Mouse (Mus musculus) adipocyte (in vitro differentiated cells): Measurements from ENCODE around the gene Baz1b.
"Not testable (repeated sequence)": the region's sequence is repeated elsewhere in the genome, so short reads cannot be mapped to it uniquely, and the experiment has no call there.

Experiments
- DNase-seq: peaks from one replicate; pipeline ENCODE4 v3.0.0-alpha.2; 2016; ENCODE audit warnings: low spot score

Gene Baz1b

GRCm38 (mm10) chr5:135179616-135180015 is 7.4 kb upstream of the Baz1b start:
- DNase-seq = no peak

- no peak for DNase-seq
Observed at GRCm38 (mm10) chr5:135180796-135181195, 6.3 kb upstream of the Baz1b start.

- DNase-seq = no peak
Observed at GRCm38 (mm10) chr5:135181776-135182175, 5.3 kb upstream of the Baz1b start.

- no peak for DNase-seq
Observed at GRCm38 (mm10) chr5:135183131-135183861, 3.8 kb upstream of the Baz1b start.

- no peak for DNase-seq
Observed at GRCm38 (mm10) chr5:135185016-135185415, 2.0 kb upstream of the Baz1b start.

GRCm38 (mm10) chr5:135185596-135185995 is 1.5 kb upstream of the Baz1b start:
- DNase-seq = peak; percentile 65

GRCm38 (mm10) chr5:135186231-135186620 is 838 bp upstream of the Baz1b start:
- DNase-seq = no peak

- no peak for DNase-seq
Observed at GRCm38 (mm10) chr5:135187349-135188213, 517 bp downstream of the Baz1b start.

- peak; percentile 54 for DNase-seq
Observed at GRCm38 (mm10) chr5:135188214-135188554, 1.1 kb downstream of the Baz1b start.

- DNase-seq = no peak
Observed at GRCm38 (mm10) chr5:135189281-135190022, 2.4 kb downstream of the Baz1b start.

GRCm38 (mm10) chr5:135191620-135192019 is 4.6 kb downstream of the Baz1b start:
- peak; percentile 78 for DNase-seq

GRCm38 (mm10) chr5:135192431-135192830 is 5.4 kb downstream of the Baz1b start:
- peak; percentile 58 for DNase-seq

- DNase-seq = no peak
Observed at GRCm38 (mm10) chr5:135196367-135196766, 9.3 kb downstream of the Baz1b start.

- no peak for DNase-seq
Observed at GRCm38 (mm10) chr5:135202763-135203162, 15.7 kb downstream of the Baz1b start.

- no peak for DNase-seq
Observed at GRCm38 (mm10) chr5:135208197-135208596, 21.1 kb downstream of the Baz1b start.

- no peak for DNase-seq
Observed at GRCm38 (mm10) chr5:135216871-135217270, 29.8 kb downstream of the Baz1b start.

- DNase-seq = no peak
Observed at GRCm38 (mm10) chr5:135220941-135221340, 33.9 kb downstream of the Baz1b start.

GRCm38 (mm10) chr5:135222066-135222465 is 35.0 kb downstream of the Baz1b start:
- no peak for DNase-seq

GRCm38 (mm10) chr5:135224169-135224568 is 37.1 kb downstream of the Baz1b start:
- no peak for DNase-seq

- DNase-seq = not testable (repeated sequence)
Observed at GRCm38 (mm10) chr5:135225879-135226278, 38.8 kb downstream of the Baz1b start.

GRCm38 (mm10) chr5:135230186-135230585 is 43.1 kb downstream of the Baz1b start:
- peak; percentile 55 for DNase-seq

- DNase-seq = no peak
Observed at GRCm38 (mm10) chr5:135233166-135233920, 46.3 kb downstream of the Baz1b start.
